Mouse (Mus musculus) hematopoietic multipotent progenitor cell, adult 10-12 weeks (in vitro differentiated cells): ENCODE results near the gene Olfr584. TPM values are rescaled to one million over a fixed set of nuclear protein-coding genes. Genes with fewer than 3 reads are reported as not detected.

Experiments used
- polyA plus RNA-seq: library from polyadenylated mRNA; stranded (reverse); fragments of >175 nt; gene quantifications from 2 replicates; pipeline ENCODE4 v1.2.3, GENCODE M21; 2012; ENCODE audit warnings: low replicate concordance

Olfr584 gene
- not detected in 2 replicates for polyA plus RNA-seq

DNA sequence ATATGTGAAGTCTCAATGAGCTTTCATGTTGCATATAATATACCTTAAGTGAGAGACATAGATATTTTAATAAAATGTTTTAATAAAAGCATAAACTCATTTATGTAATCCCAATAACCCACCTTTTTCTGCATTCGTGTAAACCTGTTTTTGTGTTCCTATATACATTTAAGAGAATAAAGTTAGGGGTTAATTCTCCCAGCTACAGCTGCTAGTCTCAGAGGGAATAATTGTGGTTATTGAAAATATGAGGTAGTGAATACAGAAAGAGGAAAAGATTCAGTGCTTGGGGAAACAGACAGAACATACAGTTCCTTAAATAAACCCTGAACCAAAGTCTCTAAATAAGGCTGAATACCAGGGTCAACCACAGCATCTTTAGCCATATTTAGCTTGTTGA lies at the start of gene Olfr584:
TSS of gene Olfr584 (plus strand) at position 301 of the 400 bp plus-strand sequence.

DNA sequence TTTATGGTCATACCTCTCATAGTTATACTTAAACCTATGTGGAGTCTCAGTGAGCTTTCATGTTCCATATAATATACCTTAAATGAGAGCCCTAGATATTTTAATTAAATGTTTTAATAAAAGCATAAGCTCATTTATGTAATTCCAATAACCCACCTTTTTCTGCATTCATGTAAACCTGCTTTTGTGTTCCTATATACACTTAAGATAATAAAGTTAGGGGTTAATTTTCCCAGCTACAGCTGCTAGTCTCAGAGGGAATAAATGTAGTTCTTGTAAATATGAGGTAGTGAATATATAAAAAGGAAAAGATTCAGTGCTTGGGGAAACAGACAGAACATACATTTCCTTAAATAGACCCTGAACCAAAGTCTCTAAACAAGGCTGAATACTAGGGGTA lies 44.0 kb upstream of the Olfr584 start, which contains the start of gene Olfr582:
TSS of gene Olfr582 (plus strand) at position 301 of the 400 bp plus-strand sequence.

DNA sequence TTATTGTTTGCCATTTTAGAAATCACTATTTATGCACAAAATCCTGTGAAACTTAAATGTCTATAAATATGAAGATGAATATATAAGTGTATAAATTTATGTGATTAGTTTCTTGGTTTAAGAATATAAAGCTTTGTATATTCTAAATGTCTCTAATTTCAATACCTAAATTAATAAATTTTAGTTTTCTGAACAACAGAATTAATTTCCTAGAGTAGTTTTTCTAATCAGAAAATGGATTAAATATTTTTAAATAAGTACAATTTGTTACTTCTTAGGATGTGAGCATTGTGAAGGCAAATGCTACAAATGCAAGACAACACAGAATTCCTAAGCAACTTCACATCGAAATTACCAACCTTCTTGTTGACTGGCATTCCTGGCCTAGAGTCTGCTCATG lies 30.7 kb upstream of the Olfr584 start, which contains the start of gene Olfr583:
TSS of gene Olfr583 (plus strand) at position 301 of the 400 bp plus-strand sequence.

DNA sequence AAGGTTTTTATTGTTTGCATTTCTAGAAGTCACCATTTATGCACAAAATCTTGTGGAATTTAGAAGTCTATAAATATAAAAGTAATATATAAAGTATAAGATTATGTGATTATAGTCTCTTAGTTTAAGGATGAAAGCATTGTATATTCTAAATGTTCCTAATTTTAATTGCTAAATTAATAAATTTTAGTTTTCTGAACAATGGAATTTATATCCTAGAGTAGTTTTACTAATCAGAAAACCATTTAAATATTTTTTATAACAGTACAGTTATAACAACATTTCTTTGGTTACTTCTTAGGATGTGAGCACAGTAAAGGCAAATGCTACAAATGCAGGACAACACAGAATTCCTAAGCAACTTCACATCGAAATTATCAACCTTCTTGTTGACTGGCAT lies 15.7 kb downstream of the Olfr584 start, which contains the start of gene Olfr585:
TSS of gene Olfr585 (plus strand) at position 301 of the 400 bp plus-strand sequence.

DNA sequence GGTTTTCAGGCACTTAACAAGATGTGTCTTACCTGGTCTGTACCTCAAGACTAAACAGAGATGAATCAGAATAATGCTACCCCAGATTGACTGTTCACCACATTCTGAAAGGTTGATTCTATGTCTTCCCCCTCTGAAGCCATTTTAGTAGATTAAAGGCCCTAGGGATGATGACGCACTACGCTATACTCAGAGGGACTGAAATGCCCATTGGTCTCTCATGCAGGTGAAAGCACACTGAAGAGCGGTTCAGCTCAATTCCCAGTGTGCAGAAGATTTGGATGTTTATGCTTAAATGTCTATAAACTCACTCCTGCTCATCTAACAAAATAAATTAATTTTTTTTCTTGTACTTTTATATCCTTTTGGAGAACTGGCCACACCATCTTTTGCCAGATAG lies 43.9 kb downstream of the Olfr584 start, which contains the start of gene Olfr586:
TSS of gene Olfr586 (minus strand) at position 101 of the 400 bp plus-strand sequence.

Other genes with a start within 250 kb of the Olfr584 start
- gene Olfr566, start 223.1 kb upstream of the Olfr584 start, polyA plus RNA-seq: not detected in 2 replicates
- gene Olfr568, start 204.8 kb upstream of the Olfr584 start, polyA plus RNA-seq: not detected in 2 replicates
- not detected in 2 replicates for gene Olfr569, start 191.0 kb upstream of the Olfr584 start, polyA plus RNA-seq
- gene Olfr570, start 187.3 kb upstream of the Olfr584 start, polyA plus RNA-seq: not detected in 2 replicates
- gene Olfr571, start 164.3 kb upstream of the Olfr584 start, polyA plus RNA-seq: not detected in 2 replicates
- gene Olfr572, start 157.5 kb upstream of the Olfr584 start, polyA plus RNA-seq: not detected in 2 replicates
- gene Olfr573-ps1, start 139.3 kb upstream of the Olfr584 start, polyA plus RNA-seq: not detected in 2 replicates
- not detected in 2 replicates for gene Olfr574, start 133.4 kb upstream of the Olfr584 start, polyA plus RNA-seq
- gene Olfr575, start 123.1 kb upstream of the Olfr584 start, polyA plus RNA-seq: not detected in 2 replicates
- gene Olfr576, start 119.2 kb upstream of the Olfr584 start, polyA plus RNA-seq: not detected in 2 replicates
- not detected in 2 replicates for gene Olfr577, start 105.9 kb upstream of the Olfr584 start, polyA plus RNA-seq
- not detected in 2 replicates for gene Olfr578, start 92.6 kb upstream of the Olfr584 start, polyA plus RNA-seq
- not detected in 2 replicates for gene Olfr582, start 43.9 kb upstream of the Olfr584 start, polyA plus RNA-seq
- not detected in 2 replicates for gene Olfr583, start 30.6 kb upstream of the Olfr584 start, polyA plus RNA-seq
- gene Olfr585, start 15.8 kb downstream of the Olfr584 start, polyA plus RNA-seq: not detected in 2 replicates
- gene Olfr586, start 43.8 kb downstream of the Olfr584 start, polyA plus RNA-seq: not detected in 2 replicates
- gene Olfr588-ps1, start 59.0 kb downstream of the Olfr584 start, polyA plus RNA-seq: not detected in 2 replicates
- gene Olfr589, start 74.5 kb downstream of the Olfr584 start, polyA plus RNA-seq: not detected in 2 replicates
- gene Olfr591, start 96.5 kb downstream of the Olfr584 start, polyA plus RNA-seq: not detected in 2 replicates
- 0.02 TPM in 1 of 2 replicates, not detected in the other for gene Olfr592, start 102.9 kb downstream of the Olfr584 start, polyA plus RNA-seq
- not detected in 2 replicates for gene Olfr593, start 130.0 kb downstream of the Olfr584 start, polyA plus RNA-seq
- not detected in 2 replicates for gene Olfr594, start 135.1 kb downstream of the Olfr584 start, polyA plus RNA-seq
- not detected in 2 replicates for gene Usp17ld, start 170.6 kb downstream of the Olfr584 start, polyA plus RNA-seq
- not detected in 2 replicates for gene Olfr596, start 223.8 kb downstream of the Olfr584 start, polyA plus RNA-seq
- gene Olfr597, start 234.4 kb downstream of the Olfr584 start, polyA plus RNA-seq: not detected in 2 replicates
- not detected in 2 replicates for gene Olfr598, start 241.7 kb downstream of the Olfr584 start, polyA plus RNA-seq